Mouse (Mus musculus) adrenal gland, adult 18-20 months (tissue): Measurements from ENCODE around the gene Stim2. TPM values are rescaled to one million over a fixed set of nuclear protein-coding genes. Genes with fewer than 3 reads are reported as not detected.
A peak's percentile ranks its signal among the peaks of the same experiment; 100 is the strongest.

Experiments
- DNase-seq, 2 experiments: peaks; one replicate each; pipeline ENCODE4 v3.0.0; 2021 to 2022; ENCODE audit warnings: low spot score in 2 of 2
- long read RNA-seq, 2 experiments: library from polyadenylated mRNA; stranded (forward); transcript quantifications; one replicate each; pipeline ENCODE4 v2.0.0; 2021
- total RNA-seq, 2 experiments: library from RNA; stranded (reverse); gene quantifications; 1 replicate in 1 of 2; 2 replicates in 1 of 2; pipeline ENCODE4 v1.2.3; 2021

Stim2 gene
- 10 to 100 TPM; 27.5 to 28.7 TPM for total RNA-seq
- long read RNA-seq, experiment 1, full-length matches to known transcripts = 15 of 19 reads
- long read RNA-seq, experiment 1, partial matches to known transcripts = 3 of 19 reads
- long read RNA-seq, experiment 1, other reads (novel, unspliced or antisense) = 1 of 19 reads
- long read RNA-seq, experiment 2, full-length matches to known transcripts = 6 of 17 reads
- long read RNA-seq, experiment 2, partial matches to known transcripts = 11 of 17 reads
- long read RNA-seq, experiment 2, other reads (novel, unspliced or antisense) = 0 of 17 reads

- peak; percentile 97 to 98 for DNase-seq
These were observed at the start of gene Stim2 for GRCm38 (mm10) chr5:53998146-53998742. Stim2 (plus strand) TSS chr5:53998499.

- peak in 1 of 2 experiments; percentile 46 for DNase-seq
These were observed 49.6 kb upstream of the Stim2 start for GRCm38 (mm10) chr5:53948606-53949266.

GRCm38 (mm10) chr5:53950189-53950588 is 48.1 kb upstream of the Stim2 start:
- no peak for DNase-seq

GRCm38 (mm10) chr5:53953216-53953615 is 45.1 kb upstream of the Stim2 start:
- DNase-seq = no peak

GRCm38 (mm10) chr5:53953797-53954196 is 44.5 kb upstream of the Stim2 start:
- no peak for DNase-seq

- no peak for DNase-seq
These were observed 42.3 kb upstream of the Stim2 start for GRCm38 (mm10) chr5:53955966-53956365.

GRCm38 (mm10) chr5:53956396-53957314 is 41.6 kb upstream of the Stim2 start:
- DNase-seq = no peak

GRCm38 (mm10) chr5:53957348-53957747 is 41.0 kb upstream of the Stim2 start:
- no peak for DNase-seq

- no peak for DNase-seq
These were observed 37.1 kb upstream of the Stim2 start for GRCm38 (mm10) chr5:53961229-53961628.

GRCm38 (mm10) chr5:53961830-53962515 is 36.3 kb upstream of the Stim2 start:
- DNase-seq = peak in 1 of 2 experiments; percentile 25

GRCm38 (mm10) chr5:53965656-53966055 is 32.6 kb upstream of the Stim2 start:
- DNase-seq = no peak

- no peak for DNase-seq
These were observed 30.7 kb upstream of the Stim2 start for GRCm38 (mm10) chr5:53967560-53967959.

GRCm38 (mm10) chr5:53970178-53970577 is 28.1 kb upstream of the Stim2 start:
- no peak for DNase-seq

- no peak for DNase-seq
These were observed 27.1 kb upstream of the Stim2 start for GRCm38 (mm10) chr5:53971201-53971600.

GRCm38 (mm10) chr5:53972905-53973304 is 25.4 kb upstream of the Stim2 start:
- no peak for DNase-seq

GRCm38 (mm10) chr5:53976497-53976896 is 21.8 kb upstream of the Stim2 start:
- DNase-seq = no peak

GRCm38 (mm10) chr5:53977060-53977459 is 21.2 kb upstream of the Stim2 start:
- DNase-seq = no peak

GRCm38 (mm10) chr5:53983358-53983757 is 14.9 kb upstream of the Stim2 start:
- no peak for DNase-seq

- no peak for DNase-seq
These were observed 12.7 kb upstream of the Stim2 start for GRCm38 (mm10) chr5:53985632-53986031.

- no peak for DNase-seq
These were observed 10.8 kb upstream of the Stim2 start for GRCm38 (mm10) chr5:53987496-53987895.

GRCm38 (mm10) chr5:53988053-53988452 is 10.2 kb upstream of the Stim2 start:
- no peak for DNase-seq
